Mouse (Mus musculus) midbrain, embryonic 16.5 days (tissue): ENCODE results near the gene Thsd7b. TPM values are rescaled to one million over a fixed set of nuclear protein-coding genes. Genes with fewer than 3 reads are reported as not detected.
A peak's percentile ranks its signal among the peaks of the same experiment; 100 is the strongest.

Source experiments
- ATAC-seq: fragments of 200-750 bp; cut with Nextera tagmentation; 2 replicates; pipeline ENCODE4 v1.8.0; 2017; ENCODE audit warnings: moderate TSS enrichment
- H3K27ac ChIP-seq: fragments of 300-500 bp; sonication (generic); 2 replicates; pipeline ENCODE4 v1.5.1; 2014; ENCODE audit warnings: mild to moderate bottlenecking, low read length, mixed read lengths
- H3K27me3 ChIP-seq: fragments of 300-500 bp; sonication (generic); 2 replicates; pipeline ENCODE4 v1.6.1; 2014; ENCODE audit warnings: low read depth, low read length, mixed read lengths; ENCODE audit not compliant: control insufficient read depth, insufficient read depth
- H3K36me3 ChIP-seq: fragments of 300-500 bp; sonication (generic); 2 replicates; pipeline ENCODE4 v1.6.1; 2014; ENCODE audit warnings: mild to moderate bottlenecking, low read length, moderate library complexity, mixed read lengths; ENCODE audit not compliant: control insufficient read depth, insufficient read depth
- H3K4me1 ChIP-seq: fragments of 300-500 bp; sonication (generic); 2 replicates; pipeline ENCODE4 v1.6.1; 2014; ENCODE audit warnings: mild to moderate bottlenecking, low read length, mixed read lengths; ENCODE audit not compliant: control insufficient read depth, insufficient read depth
- H3K4me2 ChIP-seq: fragments of 300-500 bp; sonication (generic); 2 replicates; pipeline ENCODE4 v1.6.1; 2014; ENCODE audit warnings: mild to moderate bottlenecking, low read length, mixed read lengths
- H3K4me3 ChIP-seq: fragments of 300-500 bp; sonication (generic); 2 replicates; pipeline ENCODE4 v1.5.1; 2014; ENCODE audit warnings: low read depth, mild to moderate bottlenecking, low read length, moderate library complexity, mixed read lengths
- H3K9ac ChIP-seq: fragments of 300-500 bp; sonication (generic); 2 replicates; pipeline ENCODE4 v1.6.1; 2014; ENCODE audit warnings: low read depth, low read length, mixed read lengths
- H3K9me3 ChIP-seq: fragments of 300-500 bp; sonication (generic); replicated peaks from 2 replicates; pipeline ENCODE4 v1.6.1; 2014; ENCODE audit warnings: mild to moderate bottlenecking, low read length, mixed read lengths; ENCODE audit not compliant: control insufficient read depth, poor library complexity, severe bottlenecking
- WGBS: fragments of 180-500 bp; shearing (Covaris S2); extraction: QIAGEN DNeasy Blood & Tissue Kit; methylation state at CpG from one replicate; pipeline ENCODE4 v1.1.7; 2014; 5-methylcytosine and 5-hydroxymethylcytosine counted together
- polyA plus RNA-seq: library from polyadenylated mRNA; unstranded; fragments of >200 nt; fragmentation: Nextera tagmentation; extraction: Ambion mirVana; gene quantifications from 2 replicates; pipeline ENCODE4 v1.2.1, GENCODE M21; 2015

Thsd7b gene
- polyA plus RNA-seq, 1 experiment from 2014 or later = 15.8 TPM

DNA sequence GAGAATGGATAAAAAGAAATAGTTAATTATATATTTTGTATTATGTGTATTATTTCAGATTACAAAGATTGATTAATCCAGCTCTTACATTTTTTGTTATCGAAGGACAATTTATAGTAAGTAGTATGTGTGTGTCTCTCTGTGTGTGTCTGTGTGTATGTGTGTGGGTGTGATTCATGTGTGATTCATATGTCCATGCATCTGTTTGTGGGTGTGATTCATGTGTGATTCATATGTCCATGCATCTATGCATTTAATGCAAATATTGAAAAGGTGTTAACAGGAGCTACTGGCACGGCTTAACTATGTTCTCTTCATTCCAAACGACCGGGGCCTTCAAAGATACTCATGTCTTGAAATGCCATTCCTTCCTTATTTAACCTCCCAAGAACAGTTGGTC lies 90.3 kb downstream of the Thsd7b start:
- ATAC-seq = no peak
- Histone ChIP-seq H3K27me3 (no peaks in the 10 kb centered on the region), H3K9me3 (no peaks in the 10 kb centered on the region), H3K9ac (no peak overlapping the region), H3K4me3 (no peak overlapping the region), H3K27ac (no peak overlapping the region), H3K4me2 (no peak overlapping the region), H3K4me1 (no peaks in the 10 kb centered on the region), H3K36me3 (no peaks in the 10 kb centered on the region)
- WGBS = 96% methylated on average over 4 of the region's 4 CpGs

DNA sequence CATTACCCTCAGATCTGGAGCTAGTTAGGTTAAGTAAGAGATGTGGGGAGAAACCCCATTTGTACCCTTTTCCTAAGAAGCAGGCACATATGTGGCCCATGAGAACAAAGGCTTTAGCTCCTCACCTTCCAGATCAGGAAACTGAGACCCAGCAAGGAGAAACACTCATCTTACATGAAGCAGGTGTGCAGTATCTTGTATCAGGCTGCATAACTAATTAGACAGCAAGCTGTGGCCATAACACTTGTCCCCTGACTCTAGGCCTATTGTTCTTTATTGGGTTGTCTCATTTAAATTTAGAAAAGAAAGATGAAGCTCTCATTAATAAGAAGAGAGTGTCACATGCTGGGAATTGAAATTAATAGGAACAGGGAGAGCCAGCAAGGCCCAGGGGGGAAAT lies 91.7 kb downstream of the Thsd7b start:
- Histone ChIP-seq H3K27ac (0 out of 2 replicates have a peak overlapping the region, but pooled peaks have one; percentile 17), H3K4me3 (no peak overlapping the region), H3K9me3 (no peaks in the 10 kb centered on the region), H3K36me3 (no peaks in the 10 kb centered on the region), H3K4me2 (no peak overlapping the region), H3K4me1 (no peaks in the 10 kb centered on the region), H3K9ac (no peak overlapping the region), H3K27me3 (no peaks in the 10 kb centered on the region)
- ATAC-seq = no peak

DNA sequence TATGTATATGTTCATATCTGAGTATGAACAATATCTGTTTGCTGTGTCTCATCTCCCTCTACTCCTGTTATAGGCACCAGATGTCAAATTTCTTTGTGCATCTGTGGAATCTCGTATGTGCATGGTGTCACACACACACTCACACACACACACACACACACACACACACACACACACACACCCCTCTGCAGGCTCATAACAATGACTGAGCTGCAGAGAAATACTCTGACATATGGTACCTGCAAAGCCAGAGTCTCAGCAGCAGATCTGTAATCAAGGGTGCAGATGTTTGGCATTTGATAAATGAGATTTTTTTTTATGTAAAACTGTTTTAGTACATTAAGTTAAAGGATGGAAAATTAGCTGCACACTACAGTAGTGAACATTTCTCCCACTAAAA lies 92.5 kb downstream of the Thsd7b start:
- Histone ChIP-seq H3K4me2 (no peak overlapping the region), H3K4me1 (no peaks in the 10 kb centered on the region), H3K27ac (no peak overlapping the region), H3K4me3 (no peak overlapping the region), H3K9me3 (no peaks in the 10 kb centered on the region), H3K9ac (no peak overlapping the region), H3K36me3 (no peaks in the 10 kb centered on the region), H3K27me3 (no peaks in the 10 kb centered on the region)
- ATAC-seq = no peak
- 30% methylated on average over 1 of the region's 1 CpGs for WGBS

DNA sequence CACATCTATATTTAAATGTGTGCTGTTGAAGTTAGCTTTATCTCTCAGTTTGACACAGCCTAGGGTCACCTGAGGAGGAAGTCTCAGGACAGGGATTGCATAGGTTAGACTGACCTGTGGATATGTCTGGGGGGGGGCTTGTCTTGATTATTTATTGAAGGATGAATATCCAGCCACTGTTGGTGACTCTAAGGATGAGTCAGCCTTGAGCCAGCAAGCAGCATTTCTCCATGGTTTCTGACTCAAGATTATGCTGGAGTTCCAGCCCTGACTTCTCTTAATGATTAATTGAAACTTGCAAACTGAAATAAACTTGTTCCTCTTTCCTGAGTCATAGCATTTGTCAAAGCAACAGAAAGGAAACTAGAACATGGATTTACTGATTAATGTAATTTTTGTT lies 113.4 kb downstream of the Thsd7b start:
- Histone ChIP-seq H3K4me1 (no peaks in the 10 kb centered on the region), H3K27ac (no peak overlapping the region), H3K9ac (no peak overlapping the region), H3K4me2 (no peak overlapping the region), H3K9me3 (no peaks in the 10 kb centered on the region), H3K4me3 (no peak overlapping the region), H3K27me3 (no peaks in the 10 kb centered on the region), H3K36me3 (no peaks in the 10 kb centered on the region)
- no peak for ATAC-seq

DNA sequence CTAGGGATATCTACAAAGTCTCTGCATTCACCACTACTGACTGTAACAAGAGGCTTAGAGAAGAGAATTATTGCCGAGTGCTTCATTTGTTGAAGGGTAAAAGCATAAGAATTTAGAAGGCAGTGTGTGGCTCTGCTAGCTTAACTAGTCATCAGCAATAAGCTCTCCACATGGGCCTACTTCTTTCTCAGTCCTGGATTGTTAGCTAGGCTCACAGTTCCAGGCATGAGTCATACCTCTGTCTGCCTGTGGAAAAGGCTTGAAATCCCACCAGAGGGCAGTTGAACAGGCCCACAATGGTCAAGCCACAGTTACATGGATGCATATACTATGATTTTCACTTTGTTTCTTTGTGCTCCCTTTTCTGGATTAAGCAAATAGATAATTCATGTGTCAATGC lies 138.5 kb downstream of the Thsd7b start:
- Histone ChIP-seq H3K4me2 (no peak overlapping the region), H3K9me3 (no peaks in the 10 kb centered on the region), H3K36me3 (no peaks in the 10 kb centered on the region), H3K4me3 (no peak overlapping the region), H3K9ac (no peak overlapping the region), H3K27ac (no peak overlapping the region), H3K27me3 (no peaks in the 10 kb centered on the region), H3K4me1 (no peaks in the 10 kb centered on the region)
- WGBS = 95% methylated on average over 1 of the region's 1 CpGs
- ATAC-seq = no peak

DNA sequence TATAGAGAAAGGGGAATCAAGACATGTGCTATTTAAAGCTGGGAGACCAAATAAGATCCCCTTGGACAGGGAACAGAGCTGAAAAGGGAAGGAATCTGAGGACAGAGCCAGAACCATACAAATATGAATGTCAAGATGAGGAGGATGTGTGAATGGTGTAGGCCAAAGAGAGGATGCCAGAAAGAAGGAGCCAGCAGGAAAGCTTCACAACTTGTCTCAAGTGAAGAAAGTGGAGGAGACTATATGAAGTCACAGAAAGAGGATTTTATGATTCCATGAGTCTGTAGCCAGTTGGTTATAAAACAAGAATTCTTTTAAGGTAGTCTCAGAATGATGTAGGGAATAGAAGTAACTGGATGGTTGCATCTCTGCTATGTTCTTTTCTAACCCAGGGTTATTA lies 148.5 kb downstream of the Thsd7b start:
- ATAC-seq = no peak
- Histone ChIP-seq H3K36me3 (no peaks in the 10 kb centered on the region), H3K9me3 (no peaks in the 10 kb centered on the region), H3K4me1 (no peaks in the 10 kb centered on the region), H3K27me3 (no peaks in the 10 kb centered on the region), H3K9ac (no peak overlapping the region), H3K4me3 (no peak overlapping the region), H3K27ac (no peak overlapping the region), H3K4me2 (no peak overlapping the region)

DNA sequence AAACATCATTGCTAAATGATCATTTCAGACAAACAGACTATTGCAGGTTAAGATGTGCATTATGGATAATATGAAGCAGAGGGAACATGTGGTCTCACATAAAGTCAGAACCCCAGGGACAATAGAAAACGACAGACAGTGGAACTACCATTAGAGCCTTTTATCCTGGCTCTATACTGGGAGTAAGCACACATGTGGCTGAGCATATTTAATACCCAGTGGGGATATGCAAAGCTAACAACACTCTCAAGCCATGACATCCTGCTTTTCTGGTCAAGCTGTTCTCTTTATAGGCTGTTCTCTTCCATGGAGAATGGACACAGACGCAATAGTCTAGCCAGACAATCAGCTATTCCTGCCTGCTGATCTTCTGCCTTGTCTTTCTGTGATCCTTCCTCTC lies 191.3 kb downstream of the Thsd7b start:
- no peak overlapping the region for H3K4me3 ChIP-seq

DNA sequence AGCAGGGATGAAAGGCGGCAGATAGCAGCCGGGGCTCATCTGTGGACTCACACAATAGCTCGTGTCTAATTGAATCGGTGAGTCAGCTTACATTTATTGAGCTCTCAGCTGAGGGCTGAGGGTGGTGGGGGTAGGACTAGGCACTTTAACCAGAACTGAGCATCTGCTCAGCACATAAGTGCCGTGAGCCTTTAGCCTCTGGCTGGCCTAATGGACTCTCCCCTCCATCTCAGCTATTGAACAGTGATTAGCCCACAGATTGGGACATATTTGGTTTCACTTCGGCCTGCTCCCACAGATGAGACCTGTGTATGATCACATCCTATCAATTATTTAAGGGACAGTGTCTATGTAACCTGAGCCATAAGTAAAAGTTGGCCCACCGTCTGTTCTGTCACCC lies 200.4 kb downstream of the Thsd7b start:
- Histone ChIP-seq H3K4me2 (no peak overlapping the region), H3K27ac (no peak overlapping the region), H3K36me3 (no peaks in the 10 kb centered on the region), H3K9ac (no peak overlapping the region), H3K9me3 (no peaks in the 10 kb centered on the region), H3K4me3 (no peak overlapping the region), H3K27me3 (no peaks in the 10 kb centered on the region), H3K4me1 (no peaks in the 10 kb centered on the region)
- 0 out of 2 replicates have a peak, but pooled peaks have one; percentile 60 for ATAC-seq
- 31% methylated on average over 7 of the region's 7 CpGs for WGBS

More for the DNA sequence above, 191.3 kb downstream of the Thsd7b start:
- no peak overlapping the region for H3K9ac ChIP-seq
- no peaks in the 10 kb centered on the region for H3K4me1 ChIP-seq
- no peaks in the 10 kb centered on the region for H3K9me3 ChIP-seq
- H3K36me3 ChIP-seq = no peaks in the 10 kb centered on the region
- no peak overlapping the region for H3K4me2 ChIP-seq
- no peak for ATAC-seq
- H3K27ac ChIP-seq = no peak overlapping the region
- 47% methylated on average over 2 of the region's 2 CpGs for WGBS
- no peaks in the 10 kb centered on the region for H3K27me3 ChIP-seq

DNA sequence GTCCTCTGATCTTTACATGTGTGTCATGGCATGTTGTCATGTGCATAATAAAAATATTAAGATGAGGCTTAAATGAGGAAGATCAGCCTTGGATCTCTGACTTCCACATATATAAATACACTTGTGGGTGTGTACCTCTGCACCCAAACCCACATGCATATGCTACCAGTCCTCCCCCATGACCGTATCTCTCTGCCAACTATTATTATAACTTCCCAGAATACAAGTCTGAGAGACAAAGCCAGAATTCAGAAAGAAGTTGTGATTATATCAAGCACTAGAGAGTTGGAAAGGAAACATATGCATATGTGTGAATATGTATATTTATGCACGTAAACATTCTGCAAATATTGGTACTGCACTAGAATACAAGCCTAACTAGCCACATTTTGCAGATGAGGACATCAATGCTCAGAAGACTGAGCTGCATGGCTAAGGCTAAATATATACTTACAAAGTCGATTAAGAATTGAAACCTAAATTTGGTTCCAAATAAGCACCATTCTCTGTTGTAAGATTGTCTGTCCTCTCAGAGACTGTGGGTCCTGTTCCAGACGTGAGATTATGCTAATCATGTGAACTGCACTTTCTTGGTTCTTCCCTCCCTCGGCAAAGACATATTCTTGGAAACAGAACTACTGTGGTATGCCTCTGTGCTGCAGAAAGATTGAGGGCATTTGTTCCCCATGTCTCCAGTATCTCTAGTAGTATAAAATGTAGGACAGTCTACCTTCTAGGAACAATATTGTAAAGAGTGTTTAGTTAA lies 211.3 kb downstream of the Thsd7b start:
- Histone ChIP-seq H3K4me3 (no peak overlapping the region), H3K4me2 (no peak overlapping the region), H3K4me1 (no peaks in the 10 kb centered on the region), H3K27ac (no peak overlapping the region), H3K9me3 (no peaks in the 10 kb centered on the region), H3K36me3 (no peaks in the 10 kb centered on the region), H3K27me3 (no peaks in the 10 kb centered on the region), H3K9ac (no peak overlapping the region)
- ATAC-seq = no peak
- WGBS = 69% methylated on average over 5 of the region's 5 CpGs
